Mouse (Mus musculus) intestine, embryonic 14.5 days (tissue): ENCODE results near the gene 2010111I01Rik. TPM values are rescaled to one million over a fixed set of nuclear protein-coding genes. Genes with fewer than 3 reads are reported as not detected.
A peak's percentile ranks its signal among the peaks of the same experiment; 100 is the strongest.

Source experiments
- ATAC-seq: fragments of 200-750 bp; cut with Nextera tagmentation; replicated peaks from 2 replicates; pipeline ENCODE4 v1.8.0; 2017; ENCODE audit warnings: low read depth, moderate number of reproducible peaks, moderate TSS enrichment, moderate library complexity; ENCODE audit not compliant: low FRiP score, low TSS enrichment
- DNase-seq: peaks from one replicate; pipeline ENCODE4 v3.0.0-alpha.2; 2018; ENCODE audit warnings: low spot score
- H3K27ac ChIP-seq: fragments of 300-500 bp; sonication (generic); 2 replicates; pipeline ENCODE4 v1.5.1; 2014; ENCODE audit warnings: low read depth, mild to moderate bottlenecking, control low read depth
- H3K27me3 ChIP-seq: fragments of 300-500 bp; sonication (generic); replicated peaks from 2 replicates; pipeline ENCODE4 v1.6.1; 2014; ENCODE audit warnings: low read length, control low read depth; ENCODE audit not compliant: control insufficient read depth, insufficient read depth
- H3K36me3 ChIP-seq: fragments of 300-500 bp; sonication (generic); 2 replicates; pipeline ENCODE4 v1.6.1; 2014; ENCODE audit warnings: low read length, control low read depth; ENCODE audit not compliant: control insufficient read depth, insufficient read depth
- H3K4me1 ChIP-seq: fragments of 300-500 bp; sonication (generic); replicated peaks from 2 replicates; pipeline ENCODE4 v1.6.1; 2014; ENCODE audit warnings: low read length, control low read depth, mixed read lengths; ENCODE audit not compliant: control insufficient read depth, insufficient read depth
- H3K4me2 ChIP-seq: fragments of 300-500 bp; sonication (generic); 2 replicates; pipeline ENCODE4 v1.6.1; 2014; ENCODE audit warnings: low read length
- H3K4me3 ChIP-seq: fragments of 300-500 bp; sonication (generic); 2 replicates; pipeline ENCODE4 v1.5.1; 2014; ENCODE audit warnings: low read depth, low read length, control low read depth, mixed read lengths
- H3K9ac ChIP-seq: fragments of 300-500 bp; sonication (generic); 2 replicates; pipeline ENCODE4 v1.6.1; 2014; ENCODE audit warnings: mild to moderate bottlenecking, low read length
- H3K9me3 ChIP-seq: fragments of 300-500 bp; sonication (generic); 2 replicates; pipeline ENCODE4 v1.6.1; 2016; ENCODE audit warnings: low read length, control low read depth; ENCODE audit not compliant: control insufficient read depth
- WGBS: fragments of 180-500 bp; shearing (Covaris S2); extraction: QIAGEN DNeasy Blood & Tissue Kit; methylation state at CpG from one replicate; pipeline ENCODE4 v1.1.7; 2014; 5-methylcytosine and 5-hydroxymethylcytosine counted together
- polyA plus RNA-seq: library from polyadenylated mRNA; unstranded; fragments of >200 nt; fragmentation: Nextera tagmentation; extraction: Ambion mirVana; gene quantifications from 2 replicates; pipeline ENCODE4 v1.2.1, GENCODE M21; 2014

2010111I01Rik gene
- polyA plus RNA-seq, 1 experiment from 2014 or later = 135 TPM

- Histone ChIP-seq H3K9ac (0 out of 2 replicates have a peak overlapping the region, but pooled peaks have one; percentile 23), H3K27me3 (no peaks in the 10 kb centered on the region), H3K27ac (peak overlapping the region; percentile 94), H3K4me2 (no peak overlapping the region), H3K4me1 (peaks cover 36% of the 10 kb centered on the region), H3K9me3 (no peaks in the 10 kb centered on the region), H3K36me3 (no peaks in the 10 kb centered on the region), H3K4me3 (no peak overlapping the region)
- 33% methylated on average over 10 of the region's 10 CpGs for WGBS
- DNase-seq (peak; percentile 69), ATAC-seq (peak; percentile 33; the same call in 1 of the 2 replicates)
Observed at GRCm38 (mm10) chr13:63112598-63113372, 148.1 kb downstream of the 2010111I01Rik start.

GRCm38 (mm10) chr13:63113881-63114301 lies 149.2 kb downstream of the 2010111I01Rik start:
- WGBS = 64% methylated on average over 4 of the region's 4 CpGs

GRCm38 (mm10) chr13:63115187-63115784 lies 150.6 kb downstream of the 2010111I01Rik start:
- DNase-seq (no peak), ATAC-seq (no peak)
- WGBS = 73% methylated on average over 3 of the region's 3 CpGs
- Histone ChIP-seq H3K4me2 (no peak overlapping the region), H3K4me1 (peaks cover 31% of the 10 kb centered on the region), H3K36me3 (no peaks in the 10 kb centered on the region), H3K27me3 (no peaks in the 10 kb centered on the region), H3K4me3 (no peak overlapping the region), H3K27ac (peak overlapping the region; percentile 52; the same call in 1 of the 2 replicates), H3K9me3 (no peaks in the 10 kb centered on the region), H3K9ac (no peak overlapping the region)

More at GRCm38 (mm10) chr13:63113881-63114301, 149.2 kb downstream of the 2010111I01Rik start:
- ATAC-seq = no peak
- no peak overlapping the region for H3K4me2 ChIP-seq
- no peak for DNase-seq
- H3K36me3 ChIP-seq = no peaks in the 10 kb centered on the region
- H3K9ac ChIP-seq = no peak overlapping the region
- H3K27me3 ChIP-seq = no peaks in the 10 kb centered on the region
- peaks cover 30% of the 10 kb centered on the region for H3K4me1 ChIP-seq
- no peaks in the 10 kb centered on the region for H3K9me3 ChIP-seq
- H3K4me3 ChIP-seq = no peak overlapping the region
- peak overlapping the region; percentile 52 for H3K27ac ChIP-seq

- no peak overlapping the region for H3K4me3 ChIP-seq
- DNase-seq = no peak
- no peaks in the 10 kb centered on the region for H3K9me3 ChIP-seq
- H3K36me3 ChIP-seq = no peaks in the 10 kb centered on the region
- H3K27me3 ChIP-seq = no peaks in the 10 kb centered on the region
- no peak overlapping the region for H3K9ac ChIP-seq
- H3K4me2 ChIP-seq = no peak overlapping the region
- 80% methylated on average over 3 of the region's 3 CpGs for WGBS
- ATAC-seq = no peak
- H3K27ac ChIP-seq = no peak overlapping the region
- H3K4me1 ChIP-seq = peaks cover 21% of the 10 kb centered on the region; the same call in 1 of the 2 replicates
Observed at GRCm38 (mm10) chr13:63117495-63118184, 152.9 kb downstream of the 2010111I01Rik start.

- H3K27me3 ChIP-seq = no peaks in the 10 kb centered on the region
- H3K4me2 ChIP-seq = no peak overlapping the region
- no peaks in the 10 kb centered on the region for H3K36me3 ChIP-seq
- no peak overlapping the region for H3K4me3 ChIP-seq
- no peaks in the 10 kb centered on the region for H3K9me3 ChIP-seq
- no peak overlapping the region for H3K9ac ChIP-seq
- H3K4me1 ChIP-seq = peaks cover 13% of the 10 kb centered on the region; the same call in 1 of the 2 replicates
- 74% methylated on average over 3 of the region's 3 CpGs for WGBS
- H3K27ac ChIP-seq = no peak overlapping the region
- no peak for ATAC-seq
- DNase-seq = no peak
Observed at GRCm38 (mm10) chr13:63118682-63119081, 154.0 kb downstream of the 2010111I01Rik start.

- H3K9ac ChIP-seq = no peak overlapping the region
- DNase-seq (no peak), ATAC-seq (no peak)
- WGBS = 50% methylated on average over 2 of the region's 2 CpGs
- H3K36me3 ChIP-seq = no peaks in the 10 kb centered on the region
- no peak overlapping the region for H3K4me2 ChIP-seq
- no peaks in the 10 kb centered on the region for H3K9me3 ChIP-seq
- no peak overlapping the region for H3K4me3 ChIP-seq
- H3K27ac ChIP-seq = peak overlapping the region; percentile 38; the same call in 1 of the 2 replicates
- peaks cover 6% of the 10 kb centered on the region; the same call in 1 of the 2 replicates for H3K4me1 ChIP-seq
- H3K27me3 ChIP-seq = no peaks in the 10 kb centered on the region
Observed at GRCm38 (mm10) chr13:63120296-63120695, 155.6 kb downstream of the 2010111I01Rik start.

- Histone ChIP-seq H3K27ac (no peak overlapping the region), H3K4me2 (no peak overlapping the region), H3K9me3 (0 out of 2 replicates have a peak, but pooled peaks cover 1% of the 10 kb centered on the region), H3K27me3 (no peaks in the 10 kb centered on the region), H3K4me3 (no peak overlapping the region), H3K36me3 (no peaks in the 10 kb centered on the region), H3K9ac (no peak overlapping the region), H3K4me1 (peaks cover 6% of the 10 kb centered on the region; the same call in 1 of the 2 replicates)
- 56% methylated on average over 4 of the region's 4 CpGs for WGBS
- DNase-seq (no peak), ATAC-seq (no peak)
Observed at GRCm38 (mm10) chr13:63121747-63122146, 157.1 kb downstream of the 2010111I01Rik start.

- no peak for DNase-seq
- Histone ChIP-seq H3K4me3 (no peak overlapping the region), H3K4me1 (no peaks in the 10 kb centered on the region), H3K36me3 (no peaks in the 10 kb centered on the region), H3K4me2 (no peak overlapping the region), H3K27ac (no peak overlapping the region), H3K27me3 (no peaks in the 10 kb centered on the region), H3K9ac (no peak overlapping the region), H3K9me3 (peaks cover 14% of the 10 kb centered on the region)
- WGBS = 53% methylated on average over 3 of the region's 3 CpGs
- no peak for ATAC-seq
Observed at GRCm38 (mm10) chr13:63126206-63126605, 161.5 kb downstream of the 2010111I01Rik start.
